Mouse (Mus musculus): ENCODE results near the gene Arhgap22. TPM values are rescaled to one million over a fixed set of nuclear protein-coding genes. Genes with fewer than 3 reads are reported as not detected.

The Arhgap22 gene
- 20.0 and 23.3 TPM in 2 replicates for polyA plus RNA-seq (2012; rRNA removed)

DNA sequence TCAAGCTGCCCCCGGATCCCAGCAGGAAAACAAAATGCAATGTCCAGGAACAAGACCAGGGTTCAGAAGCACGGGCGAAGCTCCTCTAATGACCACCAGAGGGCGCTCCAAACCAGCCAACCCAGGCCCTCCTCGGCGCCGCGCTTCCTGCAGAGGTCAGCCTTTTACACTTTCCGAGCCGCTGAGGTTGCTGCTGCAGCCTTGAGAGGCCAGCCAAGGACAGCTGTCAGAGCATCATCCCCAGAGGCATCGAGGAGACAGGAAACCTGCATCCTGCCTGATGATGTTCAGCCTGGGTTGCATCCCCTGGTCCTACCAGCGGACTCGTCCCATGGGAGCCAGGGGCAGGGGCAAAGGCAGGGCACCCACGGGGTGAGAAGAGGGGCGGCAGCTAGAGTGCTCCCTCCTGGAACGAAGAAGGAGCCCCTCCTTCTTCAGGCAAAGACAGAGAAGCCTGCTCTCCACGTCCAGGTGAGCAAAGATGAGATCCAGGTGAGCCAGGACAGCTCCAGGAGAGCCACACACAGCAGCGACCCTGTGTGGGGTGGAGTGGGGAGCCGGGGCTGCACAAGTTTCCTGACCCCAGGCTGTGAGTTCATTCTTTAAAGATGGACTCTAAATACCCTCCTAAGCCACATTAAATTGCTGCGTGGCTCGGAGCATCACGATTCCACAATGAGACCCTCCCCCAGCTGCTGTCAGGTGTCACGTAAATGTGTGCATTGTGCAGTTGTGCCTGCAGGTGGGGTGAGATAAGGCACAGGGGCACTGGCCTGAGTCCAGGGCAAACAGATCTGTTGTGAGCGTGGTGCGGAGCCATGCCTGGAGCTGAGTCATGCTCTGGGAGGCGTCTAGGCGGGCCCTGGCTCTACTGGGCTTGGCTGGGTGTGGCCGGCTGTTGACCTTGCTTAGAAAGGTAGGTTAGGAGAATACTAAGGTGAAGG lies at the start of gene Arhgap22:
Gene Arhgap22 (plus strand): TSS at position 204 of the 944 bp plus-strand sequence.
- peak; percentile 61 to 95 for DNase-seq (ENCODE audit: extremely low spot score in 1 of 2, low spot score in 1 of 2)

GRCm38 (mm10) chr14:33168750-33169149 lies 45.1 kb upstream of the Arhgap22 start:
- no peak for DNase-seq (ENCODE audit: extremely low spot score in 1 of 2, low spot score in 1 of 2)

GRCm38 (mm10) chr14:33171942-33172341 lies 41.9 kb upstream of the Arhgap22 start:
- DNase-seq (ENCODE audit: extremely low spot score in 1 of 2, low spot score in 1 of 2), result no peak

GRCm38 (mm10) chr14:33175059-33175821 lies 38.6 kb upstream of the Arhgap22 start:
- no peak for DNase-seq (ENCODE audit: extremely low spot score in 1 of 2, low spot score in 1 of 2)

- no peak for DNase-seq (ENCODE audit: extremely low spot score in 1 of 2, low spot score in 1 of 2)
Observed at GRCm38 (mm10) chr14:33180102-33180501, 33.7 kb upstream of the Arhgap22 start.

DNA sequence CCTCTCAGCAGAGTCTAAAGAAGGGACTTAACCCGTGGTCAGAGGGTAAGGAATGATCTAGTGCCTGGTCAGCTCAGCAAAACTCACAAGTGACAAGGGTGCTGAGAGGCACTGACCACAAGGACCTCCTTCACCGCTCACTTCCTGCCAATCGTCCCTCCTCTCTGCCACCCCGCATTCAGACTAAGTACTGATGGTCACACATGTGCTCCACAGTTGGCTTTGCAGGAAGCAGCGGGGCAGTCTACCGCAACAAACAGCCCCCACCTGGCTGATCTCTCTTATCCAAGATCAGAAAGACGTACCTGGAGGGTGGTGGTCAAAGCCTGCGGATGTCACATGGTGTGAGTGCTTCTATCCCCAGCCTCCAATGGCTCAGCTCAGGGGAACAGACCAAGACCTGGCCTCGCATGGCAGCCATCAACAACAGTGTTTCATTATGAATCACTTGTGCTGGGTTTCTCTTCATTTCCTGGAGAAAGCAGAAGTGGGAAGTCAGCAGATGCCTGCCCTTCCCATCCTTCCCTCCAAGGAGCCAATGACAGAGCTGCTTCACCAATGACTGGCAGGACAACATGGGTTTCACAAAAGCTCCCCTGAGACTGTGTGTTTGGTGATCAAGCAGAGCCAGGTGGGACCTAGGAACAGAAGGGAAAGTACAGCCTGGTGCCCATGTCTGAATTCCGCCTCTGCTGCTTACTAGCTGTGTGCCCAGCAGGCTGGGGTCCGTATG lies 28.6 kb upstream of the Arhgap22 start, which contains the start of gene Wdfy4:
Gene Wdfy4 (minus strand): TSS at position 441 of the 733 bp plus-strand sequence.
- no peak for DNase-seq (ENCODE audit: extremely low spot score in 1 of 2, low spot score in 1 of 2)

DNA sequence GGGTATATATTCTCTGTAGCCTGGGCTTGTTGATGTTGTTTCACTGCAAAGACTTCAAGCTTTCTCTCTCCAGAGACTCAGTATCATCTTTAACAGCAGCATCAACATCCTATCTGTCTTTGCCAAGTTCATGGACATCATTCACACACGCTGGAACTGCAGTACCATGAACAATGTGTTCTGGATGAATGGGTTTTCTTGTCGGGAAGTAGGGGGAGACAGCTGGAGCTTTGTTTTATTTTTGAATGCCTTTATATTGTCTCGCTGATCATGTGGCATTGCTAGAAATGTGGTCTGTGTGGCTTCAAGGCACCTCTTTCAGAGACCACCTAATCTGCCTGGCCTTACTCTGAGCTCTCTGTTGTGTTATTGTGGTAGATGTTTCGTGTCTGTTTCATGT lies 26.6 kb upstream of the Arhgap22 start:
- DNase-seq (ENCODE audit: extremely low spot score in 1 of 2, low spot score in 1 of 2), result no peak

- no peak for DNase-seq (ENCODE audit: extremely low spot score in 1 of 2, low spot score in 1 of 2)
Observed at GRCm38 (mm10) chr14:33189230-33189629, 24.6 kb upstream of the Arhgap22 start.

DNA sequence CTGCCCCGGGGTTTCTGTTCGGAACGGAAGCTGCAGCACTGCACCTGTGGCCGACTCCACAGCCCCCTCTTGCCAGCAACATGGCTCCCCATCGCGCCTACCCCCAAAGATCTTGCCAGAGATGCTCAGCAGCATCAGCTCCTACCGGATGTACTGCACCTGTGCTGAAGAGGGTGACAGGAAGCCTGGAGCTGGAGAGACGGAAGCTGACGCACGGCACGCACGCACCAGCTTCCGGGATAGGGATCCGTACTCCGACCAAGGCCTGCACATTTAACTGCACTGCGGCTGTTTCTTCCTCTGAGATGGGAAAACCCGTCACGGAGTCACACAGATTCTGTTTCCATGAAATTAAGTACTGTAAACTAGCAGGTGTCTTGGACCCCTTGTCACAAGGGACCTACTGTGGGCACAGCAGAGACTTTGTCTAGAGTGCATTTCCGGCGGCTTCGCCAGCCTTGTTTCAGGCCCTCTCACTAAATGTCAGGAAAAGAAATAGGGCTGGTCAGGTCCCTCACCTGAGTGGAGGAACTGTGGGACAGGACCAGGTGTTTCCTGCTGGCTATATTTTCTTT lies 23.9 kb upstream of the Arhgap22 start:
- no peak for DNase-seq (ENCODE audit: extremely low spot score in 1 of 2, low spot score in 1 of 2)

- DNase-seq (ENCODE audit: extremely low spot score in 1 of 2, low spot score in 1 of 2), result no peak
Observed at GRCm38 (mm10) chr14:33190646-33191045, 23.2 kb upstream of the Arhgap22 start.

GRCm38 (mm10) chr14:33193762-33194161 lies 20.1 kb upstream of the Arhgap22 start:
- no peak for DNase-seq (ENCODE audit: extremely low spot score in 1 of 2, low spot score in 1 of 2)

DNA sequence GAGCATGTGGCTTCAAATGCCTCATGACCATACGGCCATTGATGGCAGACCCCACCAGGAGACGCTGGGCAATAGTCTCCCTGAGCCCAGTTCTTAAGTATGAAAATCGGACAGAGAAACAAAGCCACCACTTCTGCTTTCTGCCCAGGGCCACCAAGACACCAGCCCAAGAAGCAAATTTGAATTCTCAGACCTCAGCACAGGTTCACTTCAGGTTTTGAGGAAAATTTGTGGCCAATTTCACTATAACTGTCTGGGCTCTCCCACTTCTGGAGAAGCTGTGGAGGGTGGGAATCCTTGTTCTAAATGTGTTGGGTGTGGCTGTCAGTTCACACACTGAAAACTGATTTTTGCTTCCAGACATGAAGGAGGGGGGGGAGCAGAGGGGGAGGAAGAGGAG lies 19.6 kb upstream of the Arhgap22 start:
- no peak for DNase-seq (ENCODE audit: extremely low spot score in 1 of 2, low spot score in 1 of 2)

GRCm38 (mm10) chr14:33202161-33202560 lies 11.7 kb upstream of the Arhgap22 start:
- no peak for DNase-seq (ENCODE audit: extremely low spot score in 1 of 2, low spot score in 1 of 2)

DNA sequence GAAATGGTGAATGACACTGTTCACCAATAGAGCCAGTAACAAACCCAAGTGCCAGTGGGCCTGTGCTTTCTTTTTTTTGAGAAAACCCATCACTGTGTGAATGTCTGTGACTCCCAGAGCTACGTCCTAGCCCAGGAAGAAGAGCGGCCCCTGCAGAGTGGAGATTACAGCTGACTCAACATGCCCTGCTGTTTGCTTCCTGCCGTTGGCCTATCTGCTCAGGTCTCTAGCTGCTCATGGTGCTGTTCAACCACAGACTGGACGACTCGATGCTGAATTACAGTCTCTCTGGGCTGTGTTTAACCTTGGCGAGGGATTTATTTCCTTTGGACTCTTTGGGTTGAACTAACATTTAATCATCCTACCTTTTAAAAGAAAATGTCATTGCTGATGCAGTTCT lies 10.9 kb upstream of the Arhgap22 start:
- no peak for DNase-seq (ENCODE audit: extremely low spot score in 1 of 2, low spot score in 1 of 2)

DNA sequence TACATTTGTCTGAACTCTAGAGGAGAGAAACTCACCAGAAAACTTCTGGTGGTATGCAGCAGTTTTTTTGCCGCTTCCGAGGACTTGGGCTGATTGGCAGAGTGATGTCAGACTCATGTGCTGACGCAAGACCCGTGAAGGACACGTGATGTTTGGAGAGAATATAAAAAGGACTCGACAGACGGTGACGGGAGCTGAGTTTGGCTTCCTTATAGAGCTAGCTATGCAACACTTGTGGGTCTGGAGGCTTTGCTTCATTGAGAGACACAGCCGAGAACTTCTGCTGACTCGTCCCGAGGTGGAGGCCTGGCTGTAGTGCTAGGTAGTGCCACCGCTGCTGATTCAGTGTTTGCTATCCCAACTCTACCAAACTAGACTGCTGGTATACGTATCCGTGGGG lies 10.0 kb upstream of the Arhgap22 start:
- DNase-seq (ENCODE audit: extremely low spot score in 1 of 2, low spot score in 1 of 2), result no peak

DNA sequence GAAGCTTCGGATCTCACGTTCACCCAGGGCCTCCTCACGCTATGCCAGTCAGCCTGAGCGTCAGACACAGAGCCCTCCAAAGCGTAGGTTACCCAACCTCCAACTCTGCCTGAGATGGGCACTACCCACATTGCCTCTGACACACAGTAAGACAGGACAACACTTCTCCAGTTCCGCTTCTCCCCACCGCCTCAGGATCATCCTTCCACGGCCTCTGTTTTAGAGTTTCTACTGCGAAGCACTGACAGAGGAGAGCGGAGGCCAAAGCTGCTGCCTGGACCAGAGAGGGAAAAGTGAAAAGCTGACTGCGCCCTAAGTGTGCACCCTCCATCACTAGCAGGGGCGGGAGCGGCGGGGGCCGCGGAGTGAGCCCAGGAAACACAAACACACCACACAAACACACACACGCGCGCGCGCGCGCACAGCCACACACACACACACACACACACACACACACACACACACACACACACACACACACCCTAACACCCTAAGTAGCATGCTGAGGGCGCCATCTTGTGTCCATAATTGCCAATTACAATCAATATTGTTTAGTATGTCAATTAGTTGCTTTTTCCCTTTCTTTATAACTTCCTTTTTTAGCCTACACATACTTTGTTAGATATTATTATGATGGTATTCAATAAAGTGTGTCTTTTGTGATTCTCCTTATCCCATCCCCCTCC lies 8.4 kb upstream of the Arhgap22 start:
- peak in 1 of 2 experiments; percentile 60 for DNase-seq (ENCODE audit: extremely low spot score in 1 of 2, low spot score in 1 of 2)

- no peak for DNase-seq (ENCODE audit: extremely low spot score in 1 of 2, low spot score in 1 of 2)
Observed at GRCm38 (mm10) chr14:33207011-33207410, 6.8 kb upstream of the Arhgap22 start.

- no peak for DNase-seq (ENCODE audit: extremely low spot score in 1 of 2, low spot score in 1 of 2)
Observed at GRCm38 (mm10) chr14:33208331-33208730, 5.5 kb upstream of the Arhgap22 start.

- no peak for DNase-seq (ENCODE audit: extremely low spot score in 1 of 2, low spot score in 1 of 2)
Observed at GRCm38 (mm10) chr14:33210806-33211205, 3.0 kb upstream of the Arhgap22 start.
